Mouse (Mus musculus): ENCODE measurements around the gene Tbc1d16.

Gene Tbc1d16

GRCm38 (mm10) chr11:119148829-119149228 lies 79.5 kb downstream of the Tbc1d16 start:
- no peak for DNase-seq (ENCODE audit: inconsistent age in 2 of 2, low spot score in 1 of 2)

- DNase-seq (ENCODE audit: inconsistent age in 2 of 2, low spot score in 1 of 2): no peak
Measured at GRCm38 (mm10) chr11:119147153-119147552, 81.1 kb downstream of the Tbc1d16 start.

- DNase-seq (ENCODE audit: inconsistent age in 2 of 2, low spot score in 1 of 2): peak; percentile 87 to 94
Measured at GRCm38 (mm10) chr11:119146140-119146539, 82.2 kb downstream of the Tbc1d16 start.

GRCm38 (mm10) chr11:119144801-119145475 lies 83.4 kb downstream of the Tbc1d16 start:
- DNase-seq (ENCODE audit: inconsistent age in 2 of 2, low spot score in 1 of 2): peak; percentile 93 to 95

- DNase-seq (ENCODE audit: inconsistent age in 2 of 2, low spot score in 1 of 2): peak; percentile 18 to 62
Measured at GRCm38 (mm10) chr11:119143376-119144002, 84.8 kb downstream of the Tbc1d16 start.

GRCm38 (mm10) chr11:119142615-119143014 lies 85.7 kb downstream of the Tbc1d16 start:
- DNase-seq (ENCODE audit: inconsistent age in 2 of 2, low spot score in 1 of 2): peak; percentile 64 to 80

GRCm38 (mm10) chr11:119139026-119139425 lies 89.3 kb downstream of the Tbc1d16 start:
- DNase-seq (ENCODE audit: inconsistent age in 2 of 2, low spot score in 1 of 2): no peak

GRCm38 (mm10) chr11:119138205-119138604 lies 90.1 kb downstream of the Tbc1d16 start:
- DNase-seq (ENCODE audit: inconsistent age in 2 of 2, low spot score in 1 of 2): no peak

GRCm38 (mm10) chr11:119134586-119134985 lies 93.7 kb downstream of the Tbc1d16 start:
- DNase-seq (ENCODE audit: inconsistent age in 2 of 2, low spot score in 1 of 2): no peak

GRCm38 (mm10) chr11:119133437-119134221 lies 94.7 kb downstream of the Tbc1d16 start:
- peak; percentile 84 to 94 for DNase-seq (ENCODE audit: inconsistent age in 2 of 2, low spot score in 1 of 2)

- no peak for DNase-seq (ENCODE audit: inconsistent age in 2 of 2, low spot score in 1 of 2)
Measured at GRCm38 (mm10) chr11:119132198-119133035, 95.9 kb downstream of the Tbc1d16 start.

- DNase-seq (ENCODE audit: inconsistent age in 2 of 2, low spot score in 1 of 2): peak in 1 of 2 experiments; percentile 64
Measured at GRCm38 (mm10) chr11:119130081-119130765, 98.1 kb downstream of the Tbc1d16 start.

GRCm38 (mm10) chr11:119129281-119130058 lies 98.8 kb downstream of the Tbc1d16 start:
- DNase-seq (ENCODE audit: inconsistent age in 2 of 2, low spot score in 1 of 2): peak; percentile 86 to 91

GRCm38 (mm10) chr11:119128668-119129280 lies 99.5 kb downstream of the Tbc1d16 start:
- DNase-seq (ENCODE audit: inconsistent age in 2 of 2, low spot score in 1 of 2): peak in 1 of 2 experiments; percentile 77

- peak; percentile 97 to 98 for DNase-seq (ENCODE audit: inconsistent age in 2 of 2, low spot score in 1 of 2)
Measured at GRCm38 (mm10) chr11:119127686-119128473, 100.4 kb downstream of the Tbc1d16 start.

GRCm38 (mm10) chr11:119127147-119127546 lies 101.2 kb downstream of the Tbc1d16 start:
- DNase-seq (ENCODE audit: inconsistent age in 2 of 2, low spot score in 1 of 2): peak; percentile 71 to 88

GRCm38 (mm10) chr11:119125929-119126861 lies 102.1 kb downstream of the Tbc1d16 start:
- DNase-seq (ENCODE audit: inconsistent age in 2 of 2, low spot score in 1 of 2): peak; percentile 97 to 98
